Mouse (Mus musculus) urinary bladder, adult 18-20 months (tissue): ENCODE measurements around the gene Cfl2.
A peak's percentile ranks its signal among the peaks of the same experiment; 100 is the strongest.

Experiments used
- DNase-seq, 2 experiments: peaks; one replicate each; pipeline ENCODE4 v3.0.0; 2022; ENCODE audit warnings: low spot score in 2 of 2, mixed read lengths in 2 of 2

The Cfl2 gene

GRCm38 (mm10) chr12:54830574-54830973 is 32.1 kb downstream of the Cfl2 start:
- peak; percentile 64 for DNase-seq

- no peak for DNase-seq
Measured at GRCm38 (mm10) chr12:54829876-54830275, 32.8 kb downstream of the Cfl2 start.

- DNase-seq, result no peak
Measured at GRCm38 (mm10) chr12:54828043-54828442, 34.6 kb downstream of the Cfl2 start.

GRCm38 (mm10) chr12:54825202-54825601 is 37.5 kb downstream of the Cfl2 start:
- no peak for DNase-seq

GRCm38 (mm10) chr12:54822836-54823426 is 39.7 kb downstream of the Cfl2 start:
- DNase-seq, result no peak

- DNase-seq, result no peak
Measured at GRCm38 (mm10) chr12:54820684-54821161, 42.0 kb downstream of the Cfl2 start.

GRCm38 (mm10) chr12:54819181-54819935 is 43.3 kb downstream of the Cfl2 start:
- DNase-seq, result no peak

GRCm38 (mm10) chr12:54810142-54810541 is 52.5 kb downstream of the Cfl2 start:
- DNase-seq, result no peak
